Mouse (Mus musculus): ENCODE results near the gene Rps27l. TPM values are rescaled to one million over a fixed set of nuclear protein-coding genes. Genes with fewer than 3 reads are reported as not detected.

The Rps27l gene
- total and polyA plus RNA-seq, 3 experiments = 469 to 502 TPM; not detected in 1

DNA sequence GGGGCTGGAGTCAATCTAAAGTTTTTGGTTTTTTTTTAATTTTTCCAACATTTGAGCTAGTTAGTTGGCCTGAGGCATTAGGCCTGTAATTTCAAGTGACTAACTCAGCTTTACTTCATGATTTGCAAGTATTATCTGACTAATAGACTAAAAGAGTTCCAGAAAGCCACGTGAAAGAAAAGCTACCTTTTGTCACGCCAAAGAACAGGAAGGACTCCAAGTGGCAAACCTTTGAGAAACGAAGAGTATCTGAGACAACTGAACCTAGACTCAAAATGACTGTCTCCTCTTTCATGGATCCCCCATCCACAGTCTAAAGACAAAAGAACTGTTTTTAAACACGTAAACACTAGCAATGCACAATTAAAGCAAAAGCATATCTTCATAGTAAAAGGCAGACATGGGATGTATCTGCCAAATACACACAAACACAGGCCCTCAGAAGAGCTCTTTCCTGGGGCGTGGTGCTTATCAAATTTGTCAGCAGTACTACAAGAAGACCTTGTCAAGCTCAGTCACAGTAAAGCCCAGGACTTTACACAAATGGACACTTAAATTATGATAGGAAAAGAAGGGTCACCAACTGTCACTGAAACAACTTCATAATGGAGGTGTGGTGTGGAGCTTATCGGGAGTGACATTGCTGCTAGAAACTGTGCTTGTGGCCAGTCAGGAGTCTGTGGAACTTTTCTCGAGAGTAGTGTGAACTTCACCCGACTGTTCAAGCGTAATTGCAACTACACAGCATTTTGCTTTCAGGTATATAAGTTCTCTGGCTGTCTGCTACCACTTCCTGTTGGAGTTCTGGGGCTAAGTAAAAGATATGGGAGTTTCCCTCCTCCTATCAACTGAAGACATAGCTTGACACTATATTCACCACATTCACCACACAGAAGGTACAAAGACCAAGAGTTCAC lies 29.8 kb upstream of the Rps27l start (continued):
- TF ChIP-seq E2F4 (IDR thresholded peaks at IDR 0.05; ENCODE audit: borderline replicate concordance, low read depth, low read length) = no peak
- no peak for TF ChIP-seq HCFC1 (IDR thresholded peaks at IDR 0.05; ENCODE audit: low read depth, low read length)
- TF ChIP-seq BHLHE40 (IDR thresholded peaks at IDR 0.05; ENCODE audit: borderline replicate concordance, low read depth, low read length) = no peak
- TF ChIP-seq RAD21 (IDR thresholded peaks at IDR 0.05; ENCODE audit: low read depth, low read length) = no peak

DNA sequence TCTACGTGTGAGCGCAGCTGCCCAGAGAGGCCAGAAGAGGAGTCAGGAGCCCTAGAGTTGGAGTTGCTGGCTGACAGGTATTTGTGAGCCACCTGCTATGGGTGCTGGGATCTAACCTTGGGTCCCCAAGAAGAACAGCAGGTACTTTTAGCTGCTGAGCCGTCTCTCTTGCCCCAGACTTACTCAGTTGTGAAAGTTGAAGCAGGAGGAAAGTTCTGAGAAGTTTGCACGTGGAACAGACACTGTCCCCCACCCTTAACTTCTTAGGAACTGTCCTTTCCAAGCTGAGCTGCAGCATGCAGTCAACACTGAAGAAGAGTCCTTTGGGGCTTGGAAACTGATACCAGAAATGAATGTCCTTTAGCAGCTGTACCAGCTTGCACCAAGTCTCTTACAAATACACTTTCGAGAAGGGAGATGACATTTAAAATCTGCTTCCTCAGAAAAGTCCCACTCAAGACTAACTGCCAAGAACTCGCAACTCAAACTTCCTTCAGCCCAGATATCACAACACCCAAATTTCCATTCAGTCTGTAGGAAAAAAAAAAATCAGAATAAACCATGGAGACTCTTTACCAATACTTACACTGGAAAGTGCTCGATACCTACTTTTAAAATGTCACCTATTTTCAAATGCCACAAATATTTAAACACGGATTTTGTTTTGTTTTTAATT lies 28.5 kb upstream of the Rps27l start:
- peak; percentile 30 for DNase-seq (ENCODE audit: low read depth, low spot score)
- Histone ChIP-seq H3K79me2 (ENCODE audit: control insufficient read depth, insufficient read depth, low read length, poor library complexity) (peaks cover 34% of the 10 kb centered on the region), H3K4me3 (ENCODE audit: control insufficient read depth in 1 of 2, insufficient read depth in 1 of 2, low read depth in 2 of 2, low read length in 2 of 2) (no peak overlapping the region; a peak in 1 of 4 replicates), H3K9ac (ENCODE audit: control insufficient read depth, low read depth, low read length, poor library complexity, severe bottlenecking) (peak overlapping the region; percentile 45), H3K27ac (ENCODE audit: control insufficient read depth, low read depth, low read length) (peak overlapping the region; percentile 99), H3K27me3 (ENCODE audit: control insufficient read depth in 1 of 2, insufficient read depth in 2 of 2, low read length in 2 of 2) (no peaks in the 10 kb centered on the region), H3K4me1 (ENCODE audit: control insufficient read depth in 1 of 2, insufficient read depth in 2 of 2, low read length in 2 of 2) (peaks cover 39 to 41% of the 10 kb centered on the region in 2 experiments), H3K36me3 (ENCODE audit: control insufficient read depth in 1 of 2, insufficient read depth in 2 of 2, low read length in 2 of 2) (peaks cover 0 to 59% of the 10 kb centered on the region in 2 experiments; a peak in 2 of 4 replicates), H3K9me3 (replicated peaks; ENCODE audit: insufficient read depth, low read length) (no peaks in the 10 kb centered on the region)
- TF ChIP-seq RAD21 (IDR thresholded peaks at IDR 0.05; ENCODE audit: low read depth, low read length) (no peak), GABPA (IDR thresholded peaks at IDR 0.05; ENCODE audit: low read depth, low read length) (no peak), NRF1 (IDR thresholded peaks at IDR 0.05; ENCODE audit: insufficient read depth, low read depth, low read length, poor library complexity, severe bottlenecking) (no peak), TCF12 (IDR thresholded peaks at IDR 0.05; ENCODE audit: low read depth, low read length) (no peak), POLR2A (IDR thresholded peaks at IDR 0.05; ENCODE audit: control insufficient read depth in 1 of 2, insufficient read depth in 1 of 2, low read depth in 1 of 2, low read length in 2 of 2, poor library complexity in 1 of 2) (no peak)

DNA sequence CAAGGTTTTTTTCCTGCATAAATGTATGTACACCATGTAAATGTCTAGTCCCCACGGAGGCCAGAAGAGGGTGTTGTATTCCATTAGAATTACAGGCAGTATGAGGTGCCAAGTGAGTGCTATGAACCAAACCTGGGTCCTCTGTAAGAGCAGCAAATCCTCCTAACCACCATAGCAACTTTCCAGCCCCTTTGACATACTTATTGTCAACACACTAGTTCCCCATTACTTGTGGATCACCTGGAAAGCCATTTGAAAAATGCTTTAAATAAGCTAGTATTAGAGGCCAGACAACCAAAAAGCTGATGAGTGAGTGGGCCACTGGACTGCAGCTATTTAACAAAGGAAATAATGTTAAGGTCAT lies 28.0 kb upstream of the Rps27l start:
- TF ChIP-seq E2F4 (IDR thresholded peaks at IDR 0.05; ENCODE audit: borderline replicate concordance, low read depth, low read length) (no peak), MXI1 (IDR thresholded peaks at IDR 0.05; ENCODE audit: low read depth, low read length) (peak; percentile 50; the same call in 1 of the 2 replicates), SIN3A (IDR thresholded peaks at IDR 0.05; ENCODE audit: low read length) (0 out of 2 replicates have a peak, but pooled peaks have one; percentile 47)
- H3K9me3 ChIP-seq (replicated peaks; ENCODE audit: insufficient read depth, low read length) = no peaks in the 10 kb centered on the region

More for the DNA sequence above, 28.0 kb upstream of the Rps27l start:
- peak; percentile 75 for DNase-seq (ENCODE audit: low read depth, low spot score)
- Histone ChIP-seq H3K27me3 (ENCODE audit: control insufficient read depth in 1 of 2, insufficient read depth in 2 of 2, low read length in 2 of 2) (no peaks in the 10 kb centered on the region), H3K4me1 (ENCODE audit: control insufficient read depth in 1 of 2, insufficient read depth in 2 of 2, low read length in 2 of 2) (peaks cover 39 to 41% of the 10 kb centered on the region in 2 experiments), H3K27ac (ENCODE audit: control insufficient read depth, low read depth, low read length) (peak overlapping the region; percentile 3; the same call in 1 of the 2 replicates), H3K9ac (ENCODE audit: control insufficient read depth, low read depth, low read length, poor library complexity, severe bottlenecking) (no peak overlapping the region), H3K36me3 (ENCODE audit: control insufficient read depth in 1 of 2, insufficient read depth in 2 of 2, low read length in 2 of 2) (peaks cover 0 to 58% of the 10 kb centered on the region in 2 experiments; a peak in 2 of 4 replicates), H3K4me3 (ENCODE audit: control insufficient read depth in 1 of 2, insufficient read depth in 1 of 2, low read depth in 2 of 2, low read length in 2 of 2) (no peak overlapping the region), H3K79me2 (ENCODE audit: control insufficient read depth, insufficient read depth, low read length, poor library complexity) (peaks cover 31% of the 10 kb centered on the region)

Data from MEL (cell line).